In genomic region chr8:83736681-83737080, GRCm38 (mm10) we compare ENCODE assay signal across 15 mouse cellular contexts. TPM values are rescaled to one million over a fixed set of nuclear protein-coding genes. Genes with fewer than 3 reads are reported as not detected.
A peak's percentile ranks its signal among the peaks of the same experiment; 100 is the strongest.
DNase-seq lines count a peak whose midpoint lies in the region; ATAC-seq and TF ChIP-seq lines count a peak whose summit lies in the region.
"Had no signal": no experiment of that assay in that cellular context is flagged by ENCODE, and none has a peak within 500 bp of the region (broad histone marks: within the 10 kb centered on the region; RNA-seq: fewer than 3 reads in every experiment).

No protein-coding gene starts in this region.

- intact Hi-C loops in heart, postnatal 36 days (cut with DNase I): loop anchor here (5.0 kb wide), 1 partner anchor 46 kb away; no protein-coding TSS in a partner anchor

- TF ChIP-seq CTCF in bone marrow, adult 2 months (IDR thresholded peaks at IDR 0.05; ENCODE audit: control insufficient read depth, insufficient read depth, low read length): no peak

- 24% methylated on average over 4 of the region's 4 CpGs for WGBS in bone marrow, adult 2 months
- 93% methylated on average over 4 of the region's 4 CpGs for WGBS in forebrain, embryonic 16.5 days

- H3K9ac ChIP-seq in forebrain, embryonic 16.5 days (replicated peaks; ENCODE audit: low read depth, low read length): no peak overlapping the region
- H3K9ac ChIP-seq: forebrain, postnatal 0 days; hindbrain, embryonic 14.5 days; liver, embryonic 14.5 days; midbrain, embryonic 12.5 days; neural tube, embryonic 13.5 days had no signal

- H3K4me2 ChIP-seq in forebrain, embryonic 16.5 days (ENCODE audit: low read length): no peak overlapping the region
- H3K4me2 ChIP-seq: heart, embryonic 11.5 days; hindbrain, embryonic 14.5 days; midbrain, embryonic 12.5 days; neural tube, embryonic 13.5 days had no signal

- H3K4me3 ChIP-seq in bone marrow, adult 2 months (replicated peaks; ENCODE audit: control insufficient read depth, low read depth, low read length): peak overlapping the region; percentile 8
- no peak overlapping the region for H3K4me3 ChIP-seq in forebrain, embryonic 16.5 days (replicated peaks; ENCODE audit: low read length)
- H3K4me3 ChIP-seq: midbrain, embryonic 12.5 days; neural tube, embryonic 13.5 days had no signal

- TF ChIP-seq POLR2A in bone marrow, adult 2 months (IDR thresholded peaks at IDR 0.05; ENCODE audit: borderline replicate concordance, control insufficient read depth, low read depth, low read length): no peak

- H3K27ac ChIP-seq in bone marrow, adult 2 months (ENCODE audit: control insufficient read depth, insufficient read depth, low read depth, low read length, poor library complexity): peak overlapping the region; percentile 31; the same call in 1 of the 2 replicates
- H3K27ac ChIP-seq in forebrain, embryonic 16.5 days (ENCODE audit: low read length): no peak overlapping the region
- H3K27ac ChIP-seq: hindbrain, embryonic 14.5 days; liver, embryonic 14.5 days; midbrain, embryonic 12.5 days; neural tube, embryonic 13.5 days had no signal

- DNase-seq in thymus, postnatal 0 days (ENCODE audit: low spot score): peak; percentile 91
- DNase-seq in urinary bladder, postnatal 10 days (ENCODE audit: low spot score): no peak
- DNase-seq in heart, postnatal 36 days: no peak
- DNase-seq: cerebellum, postnatal 14 days; forebrain, postnatal 0 days; kidney, adult 9 months had no signal

- H3K27me3 ChIP-seq in forebrain, embryonic 16.5 days (replicated peaks; ENCODE audit: control insufficient read depth, insufficient read depth, low read length): peaks cover 15% of the 10 kb centered on the region

- H3K36me3 ChIP-seq in forebrain, embryonic 16.5 days (ENCODE audit: control insufficient read depth, insufficient read depth): no peaks in the 10 kb centered on the region
- H3K36me3 ChIP-seq: midbrain, embryonic 12.5 days; neural tube, embryonic 13.5 days had no signal

- H3K9me3 ChIP-seq in forebrain, embryonic 16.5 days (ENCODE audit: control insufficient read depth, low read length): no peaks in the 10 kb centered on the region
- H3K9me3 ChIP-seq: midbrain, embryonic 12.5 days; neural tube, embryonic 13.5 days had no signal

- H3K4me1 ChIP-seq in bone marrow, adult 2 months (ENCODE audit: control insufficient read depth, insufficient read depth, low read length): peaks cover 10% of the 10 kb centered on the region
- peaks cover 11% of the 10 kb centered on the region for H3K4me1 ChIP-seq in forebrain, embryonic 16.5 days (replicated peaks; ENCODE audit: control insufficient read depth, insufficient read depth, low read length)

- peak; percentile 80 for ATAC-seq in CD4-positive, CD25-positive, alpha-beta regulatory T cell, adult 4 months
- peak; percentile 10; the same call in 1 of the 2 replicates for ATAC-seq in megakaryocyte, adult 5-6 weeks (ENCODE audit: poor library complexity, severe bottlenecking)
- no peak for ATAC-seq in forebrain, embryonic 16.5 days
- ATAC-seq: forebrain, postnatal 0 days had no signal

RNA-seq across cellular contexts. Expression of gene Adgre5, which starts 4.4 kb away (rescaled TPM):
- polyA plus RNA-seq in CD4-positive, CD25-positive, alpha-beta regulatory T cell, adult 4 months (2017; shearing (Covaris generic)): 100 to 1,000 TPM; 199 to 267 TPM
- polyA plus RNA-seq in bone marrow, adult 2 months (2011; ENCODE audit: insufficient read depth, insufficient read length, low replicate concordance, missing spikeins): 25.3 and 79.2 TPM in 2 replicates
- 239 and 242 TPM in 2 replicates for total RNA-seq in megakaryocyte, adult 5-6 weeks (2015)
- total RNA-seq in megakaryocyte, adult 5-6 weeks (2017): 299 and 326 TPM in 2 replicates
- polyA plus RNA-seq in thymus, postnatal 0 days (2015; fragmentation: Nextera tagmentation; extraction: Ambion mirVana): 71.6 and 74.7 TPM in 2 replicates
- 10 to 100 TPM; 39.5 to 52.7 TPM for total RNA-seq in heart, postnatal 36 days (2021)
- 8.1 and 10.8 TPM in 2 replicates for polyA plus RNA-seq in forebrain, embryonic 16.5 days (2015; fragmentation: Nextera tagmentation; extraction: Ambion mirVana)

RNA-seq across cellular contexts. Expression of gene Ddx39, which starts 21.7 kb away (rescaled TPM):
- polyA plus RNA-seq in CD4-positive, CD25-positive, alpha-beta regulatory T cell, adult 4 months (2017; shearing (Covaris generic)): 100 to 1,000 TPM; 153 to 208 TPM
- polyA plus RNA-seq in bone marrow, adult 2 months (2011; ENCODE audit: insufficient read depth, insufficient read length, low replicate concordance, missing spikeins): 74.2 and 81.0 TPM in 2 replicates
- total RNA-seq in megakaryocyte, adult 5-6 weeks (2015): 66.7 and 67.7 TPM in 2 replicates
- 71.2 and 77.4 TPM in 2 replicates for total RNA-seq in megakaryocyte, adult 5-6 weeks (2017)
- 325 and 328 TPM in 2 replicates for polyA plus RNA-seq in thymus, postnatal 0 days (2015; fragmentation: Nextera tagmentation; extraction: Ambion mirVana)
- total RNA-seq in heart, postnatal 36 days (2021): 10 to 100 TPM; 15.8 to 17.2 TPM
- 116 TPM in 2 replicates for polyA plus RNA-seq in forebrain, embryonic 16.5 days (2015; fragmentation: Nextera tagmentation; extraction: Ambion mirVana)

RNA-seq across cellular contexts. Expression of gene Pkn1, which starts 37.7 kb away (rescaled TPM):
- polyA plus RNA-seq in CD4-positive, CD25-positive, alpha-beta regulatory T cell, adult 4 months (2017; shearing (Covaris generic)): 10 to 100 TPM; 21.0 to 25.9 TPM
- polyA plus RNA-seq in bone marrow, adult 2 months (2011; ENCODE audit: insufficient read depth, insufficient read length, low replicate concordance, missing spikeins): 44.4 and 94.3 TPM in 2 replicates
- 53.3 and 55.4 TPM in 2 replicates for total RNA-seq in megakaryocyte, adult 5-6 weeks (2015)
- total RNA-seq in megakaryocyte, adult 5-6 weeks (2017): 103 and 110 TPM in 2 replicates
- 38.8 and 44.8 TPM in 2 replicates for polyA plus RNA-seq in thymus, postnatal 0 days (2015; fragmentation: Nextera tagmentation; extraction: Ambion mirVana)
- 10 to 100 TPM; 53.7 to 62.4 TPM for total RNA-seq in heart, postnatal 36 days (2021)
- polyA plus RNA-seq in forebrain, embryonic 16.5 days (2015; fragmentation: Nextera tagmentation; extraction: Ambion mirVana): 30.7 and 36.0 TPM in 2 replicates
